Mouse (Mus musculus) megakaryocyte progenitor cell, adult 5-6 weeks (primary cell): Measurements from ENCODE around the gene Ccdc184. TPM values are rescaled to one million over a fixed set of nuclear protein-coding genes. Genes with fewer than 3 reads are reported as not detected.
A peak's percentile ranks its signal among the peaks of the same experiment; 100 is the strongest.

ENCODE experiments used
- ATAC-seq: replicated peaks from 2 replicates; pipeline ENCODE4 v1.8.0; 2016; ENCODE audit warnings: mild to moderate bottlenecking, moderate TSS enrichment, inconsistent platforms; ENCODE audit not compliant: poor library complexity
- total RNA-seq, 2 experiments: library from RNA; stranded (forward) in 1 of 2; stranded (reverse) in 1 of 2; fragments of 157-497, 149-512 nt in 1 of 2; fragments of 200-1000 nt in 1 of 2; gene quantifications; 2 replicates each; pipeline versions ENCODE4 v1.2.3 to v1.2.4; 2015 to 2017

Ccdc184 gene
- total RNA-seq, 2 experiments from 2014 or later: not detected

GRCm38 (mm10) chr15:98154631-98155030, 12.3 kb upstream of the Ccdc184 start:
- no peak for ATAC-seq

- ATAC-seq: no peak
Measured at GRCm38 (mm10) chr15:98155272-98155671, 11.7 kb upstream of the Ccdc184 start.

GRCm38 (mm10) chr15:98155944-98156343, 11.0 kb upstream of the Ccdc184 start:
- no peak for ATAC-seq

GRCm38 (mm10) chr15:98157253-98157652, 9.7 kb upstream of the Ccdc184 start:
- no peak for ATAC-seq

GRCm38 (mm10) chr15:98161026-98161805, 5.7 kb upstream of the Ccdc184 start:
- ATAC-seq: peak; percentile 54

DNA sequence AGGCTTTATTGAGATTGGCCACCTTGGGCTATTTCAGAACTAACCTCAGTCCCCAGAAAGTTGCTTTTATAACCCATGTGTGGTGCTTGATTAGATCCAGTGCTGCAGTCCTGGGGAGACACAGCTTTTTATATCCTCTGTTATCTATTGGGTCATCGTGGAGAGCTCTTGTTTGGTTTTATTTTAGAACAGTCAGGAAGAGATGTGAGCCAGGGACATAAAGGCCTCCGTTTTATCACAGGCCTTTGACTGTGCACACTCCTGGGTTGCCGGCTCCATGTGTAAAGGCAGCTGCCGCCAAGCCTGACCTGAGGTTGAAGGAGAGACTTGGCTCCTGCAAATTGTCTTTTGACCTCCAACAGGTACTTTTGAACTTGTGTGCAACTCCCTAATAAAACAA, 4.4 kb upstream of the Ccdc184 start:
- no peak for ATAC-seq

DNA sequence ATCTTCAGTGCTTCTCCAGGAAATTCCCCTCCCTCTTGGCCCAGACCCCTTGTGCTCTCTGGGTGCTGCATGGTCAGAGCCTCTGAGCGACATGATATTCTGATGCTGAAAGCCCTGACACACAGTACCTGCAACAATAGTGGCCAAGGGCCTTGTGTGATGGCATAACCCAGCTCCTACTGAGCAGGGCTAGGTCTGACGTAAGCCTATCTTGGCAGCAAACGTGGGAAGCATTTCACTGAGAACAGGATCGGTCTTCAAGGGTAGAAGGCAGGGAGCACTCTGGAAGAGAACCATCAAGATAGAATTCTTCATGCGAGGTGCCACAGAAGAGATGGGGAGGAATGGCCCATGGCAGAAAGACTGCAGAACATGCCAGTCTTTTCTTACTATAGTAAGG, 1.4 kb upstream of the Ccdc184 start, which contains the start of gene Asb8:
Asb8 (minus strand) TSS at position 101 of the 400 bp plus-strand sequence.
- no peak for ATAC-seq

DNA sequence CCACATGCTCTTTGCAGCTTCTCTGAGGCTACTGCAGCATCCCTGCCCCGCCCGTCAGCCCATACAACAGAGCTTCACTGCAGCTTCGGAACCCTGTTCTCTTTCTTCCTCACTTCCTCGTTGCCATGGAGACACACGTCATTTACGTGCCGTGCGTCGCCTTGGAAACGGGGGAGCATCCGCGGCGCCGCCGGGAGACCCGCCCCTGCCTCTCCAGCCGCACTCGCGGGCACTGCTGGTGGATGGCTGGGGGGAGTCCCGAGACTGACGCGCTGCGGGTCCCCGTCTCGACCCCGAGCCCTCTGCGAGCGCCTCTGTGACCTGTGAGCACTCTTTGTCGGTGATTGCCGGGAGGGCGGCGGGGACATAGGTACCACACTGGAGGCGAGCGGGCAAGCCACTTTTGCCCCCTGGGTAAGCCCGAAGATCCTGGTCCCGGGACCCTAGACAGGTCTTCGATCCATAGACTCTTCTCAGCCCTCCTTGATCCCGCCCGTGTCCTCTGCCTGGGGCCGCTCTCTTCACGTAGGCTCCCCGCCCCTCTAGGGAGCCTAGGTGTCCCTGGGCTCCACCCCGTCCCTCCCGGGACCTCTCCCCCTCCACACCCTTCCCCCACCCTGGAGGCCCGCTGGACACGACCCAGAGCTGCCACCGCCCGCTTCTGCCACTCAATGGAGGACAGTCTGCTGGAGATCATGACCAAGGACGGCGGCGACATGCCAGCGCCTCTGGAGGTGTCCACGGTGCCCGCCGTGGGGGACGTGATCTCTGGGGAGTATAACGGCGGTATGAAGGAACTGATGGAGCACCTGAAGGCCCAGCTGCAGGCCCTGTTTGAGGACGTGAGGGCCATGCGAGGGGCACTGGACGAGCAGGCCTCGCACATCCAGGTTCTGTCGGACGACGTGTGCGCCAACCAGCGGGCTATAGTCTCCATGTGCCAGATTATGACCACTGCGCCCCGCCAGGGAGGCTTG, 975 bp downstream of the Ccdc184 start:
- peak; percentile 66 for ATAC-seq

DNA sequence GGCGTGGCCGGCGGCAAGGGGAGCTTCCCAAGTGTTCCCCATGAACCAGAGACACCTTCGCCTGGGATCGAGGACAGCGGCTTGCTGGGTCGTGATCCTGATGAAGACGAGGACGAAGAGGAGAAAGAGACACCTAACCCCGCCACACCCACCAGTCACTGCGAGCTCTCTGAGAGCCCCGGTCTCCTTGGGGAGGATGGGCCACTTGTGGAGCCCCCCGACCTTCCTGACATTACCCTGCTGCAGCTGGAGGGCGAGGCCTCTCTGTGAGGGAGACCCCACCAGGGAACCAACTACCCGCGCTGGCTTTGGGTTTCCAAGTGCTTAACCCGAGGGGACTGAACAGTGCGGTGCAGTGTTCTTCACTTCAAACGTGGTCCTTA, 1.7 kb downstream of the Ccdc184 start:
- ATAC-seq: no peak

DNA sequence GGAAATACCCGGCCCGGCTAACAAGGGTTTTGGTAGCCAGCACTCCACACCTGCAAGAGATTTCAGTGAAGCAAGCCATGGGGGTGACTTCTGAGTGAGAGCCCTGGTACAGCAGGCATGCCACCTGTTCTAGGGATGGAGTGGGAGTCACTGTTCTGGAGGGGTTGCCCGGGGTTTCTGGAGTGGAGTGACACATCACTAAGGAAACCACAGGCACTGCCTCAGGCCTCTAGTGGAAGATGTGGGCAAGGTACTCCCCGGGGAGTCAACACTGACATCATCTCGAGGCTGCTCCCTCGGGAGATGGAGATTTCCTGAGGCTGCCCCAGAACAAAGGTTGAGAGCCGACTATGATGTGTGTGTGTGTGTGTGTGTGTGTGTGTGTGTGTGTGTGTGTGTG, 3.4 kb downstream of the Ccdc184 start:
- ATAC-seq: no peak

- no peak for ATAC-seq
Measured at GRCm38 (mm10) chr15:98170917-98171316, 4.0 kb downstream of the Ccdc184 start.

- no peak for ATAC-seq
Measured at GRCm38 (mm10) chr15:98172113-98172512, 5.2 kb downstream of the Ccdc184 start.

DNA sequence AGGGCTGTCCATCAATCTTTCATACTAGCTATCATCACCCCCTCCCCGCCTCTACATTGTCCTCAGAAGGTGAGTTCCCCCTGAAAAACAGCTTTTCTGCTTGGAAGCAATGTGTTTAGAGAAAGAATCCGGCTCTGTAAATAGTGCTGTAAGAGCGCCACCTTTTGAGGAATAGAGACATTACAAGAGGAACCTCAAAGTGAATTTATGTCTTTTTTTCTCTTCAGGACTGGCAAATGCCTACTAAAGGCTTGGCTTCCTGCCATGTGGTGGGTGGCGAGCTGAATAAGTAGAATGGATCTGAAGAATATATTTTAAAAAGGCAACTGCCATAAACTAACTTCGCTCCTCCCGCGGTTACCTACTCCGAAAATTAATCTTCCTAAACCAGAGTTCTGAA, 6.9 kb downstream of the Ccdc184 start:
- ATAC-seq: peak; percentile 69

- no peak for ATAC-seq
Measured at GRCm38 (mm10) chr15:98177320-98177719, 10.4 kb downstream of the Ccdc184 start.

GRCm38 (mm10) chr15:98180567-98181131, 13.7 kb downstream of the Ccdc184 start:
- ATAC-seq: no peak

DNA sequence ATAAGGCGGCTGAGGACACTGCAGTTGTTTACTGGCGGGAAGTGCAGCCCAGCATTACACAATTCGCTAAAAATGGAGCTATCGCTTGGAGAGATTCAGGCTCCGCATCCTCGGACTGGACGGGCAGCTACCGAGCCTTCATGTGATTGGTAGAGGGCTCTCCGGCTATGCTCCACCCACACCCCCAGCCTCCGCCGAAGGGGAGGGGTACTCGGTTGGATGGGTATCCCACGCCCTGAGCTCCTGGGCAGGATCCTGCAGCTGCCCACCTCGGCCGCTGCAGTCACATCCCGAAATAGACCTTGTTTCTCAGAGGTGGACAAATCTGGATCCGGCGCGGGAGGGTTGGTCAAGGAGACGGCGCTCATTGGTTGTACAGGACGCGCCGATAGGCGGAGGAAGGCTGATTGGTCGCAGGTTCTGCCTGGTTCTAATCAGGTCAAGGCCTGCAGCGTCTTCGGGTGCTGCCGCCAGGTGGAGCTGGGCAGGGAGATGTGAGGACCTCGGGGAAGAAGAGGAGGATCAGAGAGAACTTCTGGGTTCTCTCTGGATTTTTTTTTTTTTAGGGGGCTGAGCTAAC, 14.3 kb downstream of the Ccdc184 start:
- ATAC-seq: peak; percentile 99

DNA sequence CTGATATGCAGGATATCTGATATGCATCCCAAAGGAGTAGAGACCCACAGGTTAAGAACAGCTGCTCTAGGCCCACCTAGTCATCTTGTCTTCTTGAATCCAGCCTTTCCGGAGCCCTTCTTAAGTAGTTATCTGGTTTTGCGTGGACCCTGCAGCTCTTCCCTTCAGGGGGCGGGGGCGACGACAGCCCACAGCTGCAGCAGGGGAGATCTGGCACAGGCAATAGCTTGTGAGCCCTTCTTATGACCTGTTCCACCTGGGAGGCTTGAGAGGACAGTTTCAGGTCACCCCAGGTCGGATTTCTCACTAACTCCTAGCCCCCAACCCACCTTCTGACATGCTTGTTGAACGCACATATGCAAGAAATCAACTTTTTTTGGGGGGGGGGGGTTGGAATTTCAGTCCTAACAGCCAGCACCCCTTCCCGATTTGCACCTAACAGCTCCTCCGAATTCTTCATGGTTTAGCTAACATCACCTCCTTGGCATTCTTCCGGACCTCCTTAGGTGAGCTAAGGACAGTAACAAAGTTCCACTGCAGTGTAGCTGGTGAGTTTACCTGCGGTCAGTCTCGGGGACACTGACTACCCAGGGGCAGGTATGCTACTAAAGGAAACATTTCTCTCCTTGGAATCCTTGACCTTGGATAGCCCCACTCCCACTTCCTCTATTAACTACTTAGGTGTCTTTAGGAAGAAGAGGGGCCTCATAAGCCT, 15.1 kb downstream of the Ccdc184 start:
- no peak for ATAC-seq

GRCm38 (mm10) chr15:98184456-98184855, 17.5 kb downstream of the Ccdc184 start:
- no peak for ATAC-seq

- ATAC-seq: no peak
Measured at GRCm38 (mm10) chr15:98195442-98195841, 28.5 kb downstream of the Ccdc184 start, which contains the start of gene Olfr288. TSS of gene Olfr288 (minus strand) at chr15:98195542.

DNA sequence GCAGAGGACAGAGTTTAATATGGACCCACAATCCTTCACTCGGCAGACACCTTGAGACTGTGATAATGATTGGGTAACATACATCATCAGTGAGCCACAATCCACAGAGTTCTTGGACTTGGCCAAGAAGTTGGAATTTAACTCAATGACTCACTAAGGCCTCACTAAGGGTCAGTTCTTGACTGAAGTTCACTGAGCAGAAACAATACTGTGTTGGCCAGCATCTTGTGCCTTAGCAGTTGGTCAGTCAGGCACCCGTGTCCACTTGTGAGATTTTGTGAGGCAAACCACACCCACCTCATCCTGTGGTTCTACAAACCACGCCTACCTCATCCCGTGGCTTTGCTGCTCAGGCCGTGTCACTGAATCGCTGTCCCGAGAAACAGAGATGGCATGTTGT, 42.7 kb downstream of the Ccdc184 start:
- ATAC-seq: no peak
